Mouse (Mus musculus): ENCODE measurements around the gene Bcas1.

DNA sequence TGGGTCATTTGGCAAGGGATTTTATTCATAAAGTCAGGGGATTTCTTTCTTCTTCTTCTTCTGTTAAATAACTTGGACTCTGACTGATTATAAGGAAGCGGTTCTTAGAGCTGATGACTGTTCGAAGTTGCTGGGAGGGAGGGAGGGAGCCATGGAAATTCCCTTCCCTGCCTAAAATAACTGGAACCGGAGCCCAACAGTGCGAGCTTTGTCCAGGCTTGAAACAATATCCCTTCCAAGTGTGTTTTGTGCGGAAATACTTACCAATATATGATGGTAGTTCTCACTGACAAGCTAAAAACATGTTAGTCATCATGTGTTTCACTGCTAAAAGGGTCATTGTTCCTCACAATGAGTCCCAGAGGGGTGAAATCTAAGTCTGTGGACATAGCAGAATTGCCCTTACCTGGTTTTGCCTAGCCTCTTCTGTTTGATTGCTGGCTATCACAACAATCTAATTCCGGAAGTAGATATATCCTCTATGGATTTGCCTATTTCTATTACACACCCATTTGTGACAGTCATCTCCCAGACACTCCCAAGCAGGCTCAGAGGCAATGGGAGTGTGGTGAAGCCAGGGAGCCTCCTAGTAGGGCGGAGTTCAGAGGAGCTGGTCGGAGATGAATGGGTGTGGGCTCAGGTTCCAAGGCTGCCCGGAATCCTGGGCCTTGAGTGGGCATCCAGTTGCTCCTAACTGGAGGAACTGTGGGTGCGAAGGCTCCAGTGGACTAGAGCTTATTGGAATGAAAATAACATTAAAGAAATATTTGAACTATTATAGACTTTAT, 119.4 kb downstream of the Bcas1 start:
- no peak for TF ChIP-seq CTCF (IDR thresholded peaks at IDR 0.05; ENCODE audit: low read depth, low read length)
- TF ChIP-seq POLR2AphosphoS5 (IDR thresholded peaks at IDR 0.05; ENCODE audit: insufficient replicate concordance, low read depth, low read length), result no peak
- no peak for TF ChIP-seq GATA1 (IDR thresholded peaks at IDR 0.05; ENCODE audit: borderline replicate concordance, low read length)
- no peak for TF ChIP-seq TAL1 (conservative IDR thresholded peaks at IDR 0.05; ENCODE audit: low read depth, low read length)

Measured in G1E (cell line).